Mouse (Mus musculus) brain, embryonic 14.5 days (tissue): ENCODE data around the gene Tbxa2r.

ENCODE experiments used
- CTCF ChIP-seq: fragments of 200-500 bp; IDR thresholded peaks from 2 replicates; pipeline ENCODE4 v1.5.1; 2012; ENCODE audit warnings: inconsistent platforms, mild to moderate bottlenecking, moderate library complexity, borderline replicate concordance; ENCODE audit not compliant: insufficient read depth, insufficient read length; ENCODE audit errors: extremely low read depth
- POLR2A ChIP-seq: fragments of 200-500 bp; IDR thresholded peaks from 2 replicates; pipeline ENCODE4 v1.6.1; 2012; ENCODE audit warnings: mild to moderate bottlenecking, inconsistent platforms, borderline replicate concordance; ENCODE audit not compliant: poor library complexity, insufficient read depth, insufficient read length, severe bottlenecking; ENCODE audit errors: extremely low read depth

GRCm38 (mm10) chr10:81340551-81341332, 12.2 kb downstream of the Tbxa2r start:
- TF ChIP-seq CTCF (no peak), POLR2A (no peak)
